Mouse (Mus musculus): ENCODE measurements around the gene Cer1. TPM values are rescaled to one million over a fixed set of nuclear protein-coding genes. Genes with fewer than 3 reads are reported as not detected.
A peak's percentile ranks its signal among the peaks of the same experiment; 100 is the strongest.

Cer1 gene
- total and polyA plus RNA-seq, 3 experiments: not detected

DNA sequence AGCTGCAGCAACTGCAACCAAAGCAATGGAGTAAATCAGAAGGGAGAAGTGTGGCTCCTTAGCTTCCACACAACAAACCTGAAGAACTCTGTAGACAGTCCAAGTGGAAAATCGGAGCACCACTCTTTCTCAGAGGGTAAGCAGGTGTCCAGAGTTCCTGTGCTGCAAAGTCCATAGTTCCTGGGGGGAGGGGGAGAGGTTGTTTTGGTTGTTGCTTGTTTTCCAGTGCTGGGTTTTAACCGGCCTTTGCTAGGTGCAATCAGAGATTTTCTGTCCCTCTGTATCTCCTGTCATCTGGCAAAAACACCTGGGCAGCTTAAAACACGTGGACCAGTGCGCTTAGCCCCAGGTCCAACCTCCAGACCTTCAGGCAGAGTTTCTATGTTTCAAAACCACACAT, 10.2 kb downstream of the Cer1 start:
- DNase-seq: no peak

DNA sequence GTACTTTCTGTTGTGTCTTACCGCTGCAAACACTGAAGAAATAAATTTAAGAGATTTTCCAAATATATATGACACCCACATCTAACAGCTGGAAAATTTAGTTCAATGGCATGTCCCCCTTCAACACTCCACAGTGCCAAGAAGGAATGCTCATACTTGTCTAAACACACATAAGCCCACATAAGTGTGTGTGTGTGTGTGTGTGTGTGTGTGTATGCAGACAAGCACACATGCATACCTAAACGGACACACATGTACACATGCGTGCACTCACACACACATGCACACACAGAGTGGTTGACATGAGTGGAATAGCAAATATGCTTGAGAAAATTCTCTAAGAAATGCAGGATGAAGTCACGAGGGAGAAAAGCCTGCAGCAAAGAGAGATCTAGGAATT, 12.4 kb downstream of the Cer1 start:
- no peak for DNase-seq

- DNase-seq: no peak
These were observed 12.8 kb downstream of the Cer1 start for GRCm38 (mm10) chr4:82872121-82872520.

DNA sequence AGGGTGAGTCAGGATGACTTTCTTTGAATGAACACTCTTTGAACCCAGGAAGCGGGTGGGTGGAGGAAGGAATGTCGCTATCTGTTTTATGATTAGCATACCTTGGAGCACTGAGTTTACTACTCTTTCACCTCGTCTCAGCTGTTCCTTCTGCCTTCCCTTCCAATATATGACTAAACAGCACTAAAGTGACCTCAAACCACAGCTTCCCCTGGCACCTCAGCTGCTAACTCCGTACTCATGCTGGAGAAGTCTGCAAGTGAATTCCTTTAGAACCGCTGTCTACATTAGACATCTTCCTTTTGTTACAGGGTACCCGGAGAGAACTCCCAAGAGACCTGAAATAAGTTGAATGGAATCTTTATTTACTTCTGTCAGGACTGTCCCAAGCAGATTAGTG, 14.0 kb downstream of the Cer1 start:
- no peak for DNase-seq

DNA sequence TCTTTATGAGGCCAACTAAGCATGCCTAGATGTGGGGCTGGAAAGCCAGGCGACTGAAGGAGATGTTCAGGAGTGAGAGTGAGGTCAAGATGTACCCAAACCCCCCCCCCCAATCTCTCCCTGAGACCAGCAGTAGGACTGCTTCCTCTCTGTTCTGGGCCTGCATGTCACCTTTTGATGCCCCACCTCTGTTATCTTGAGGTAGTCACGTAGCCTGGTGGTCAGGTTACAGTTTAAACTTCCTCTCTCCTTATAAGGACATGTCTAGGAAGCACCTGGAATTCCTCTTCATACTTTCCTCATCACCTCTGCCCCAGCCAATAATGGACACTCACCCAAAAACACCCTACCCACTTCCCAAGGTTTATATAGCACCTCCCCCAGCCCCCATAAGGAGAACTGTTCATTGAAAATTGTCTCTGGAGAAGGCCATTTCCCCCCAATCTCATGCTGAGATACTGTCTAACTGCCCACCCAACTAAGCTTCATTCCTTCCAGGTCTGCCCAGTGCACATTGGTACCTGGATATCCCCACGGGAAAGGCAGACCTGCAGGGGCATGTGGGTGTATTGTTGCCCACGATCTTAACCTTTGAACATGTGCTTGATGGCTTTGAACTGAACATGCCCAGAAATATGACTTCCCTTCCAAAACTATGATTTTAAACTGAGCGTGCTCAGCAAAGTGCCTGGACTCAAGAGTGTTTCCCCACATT, 17.1 kb downstream of the Cer1 start:
- no peak for DNase-seq

DNA sequence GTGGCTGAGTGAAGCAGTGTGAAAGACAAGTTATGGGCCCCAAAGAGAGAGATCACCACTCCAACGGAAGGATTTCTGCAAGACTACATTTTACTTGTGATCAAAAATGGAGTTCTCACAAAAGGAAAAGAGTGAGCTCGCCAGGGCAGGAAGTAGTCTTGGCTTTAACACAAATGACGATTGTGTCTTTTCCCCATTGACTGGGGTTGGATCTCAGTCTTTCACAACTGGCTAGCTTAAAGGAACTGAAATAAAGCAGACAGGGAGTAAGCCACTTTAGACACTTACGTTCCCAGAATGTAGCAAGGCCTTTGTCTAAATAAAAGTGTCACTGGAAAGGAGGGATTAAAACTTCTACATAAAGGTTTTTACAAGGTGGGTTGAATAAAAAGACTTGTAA, 17.8 kb downstream of the Cer1 start:
- DNase-seq: no peak

DNA sequence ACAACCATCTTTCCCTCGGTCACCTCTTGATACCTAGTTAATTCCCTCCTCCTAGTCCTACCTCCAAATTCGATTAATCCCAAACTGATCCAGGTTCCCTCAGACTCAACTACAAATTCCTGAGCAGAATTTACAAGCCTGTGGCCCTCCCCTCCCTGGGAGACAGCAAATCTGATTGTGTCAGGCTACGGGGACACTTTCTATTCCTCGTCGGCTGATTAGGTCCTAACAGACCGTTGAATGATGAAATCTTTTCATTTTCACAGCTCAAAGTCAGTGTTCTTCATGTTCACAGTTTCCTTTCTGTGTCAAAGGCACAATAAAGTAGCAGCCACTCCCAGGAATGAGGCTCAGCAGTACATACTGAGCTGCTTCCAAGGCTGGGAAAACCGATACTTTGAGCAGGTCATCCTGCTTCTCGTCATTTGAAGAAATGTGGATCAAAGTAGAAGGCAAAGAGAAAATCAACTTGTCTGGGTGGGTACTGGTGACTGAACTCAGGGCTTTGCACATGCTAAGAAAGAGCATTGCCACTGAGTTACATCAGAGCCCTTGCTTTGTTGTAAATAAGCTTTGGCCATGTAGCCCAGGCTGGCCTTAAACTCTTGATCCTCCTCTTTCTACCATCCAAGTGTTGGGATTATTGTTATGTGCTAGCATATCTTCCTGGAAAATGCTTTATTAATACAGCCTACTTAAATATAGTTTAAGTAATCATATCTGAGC, 19.8 kb downstream of the Cer1 start:
- DNase-seq: no peak

- DNase-seq: no peak
These were observed 21.6 kb downstream of the Cer1 start for GRCm38 (mm10) chr4:82863316-82863715.

GRCm38 (mm10) chr4:82861451-82861850, 23.5 kb downstream of the Cer1 start:
- no peak for DNase-seq

DNA sequence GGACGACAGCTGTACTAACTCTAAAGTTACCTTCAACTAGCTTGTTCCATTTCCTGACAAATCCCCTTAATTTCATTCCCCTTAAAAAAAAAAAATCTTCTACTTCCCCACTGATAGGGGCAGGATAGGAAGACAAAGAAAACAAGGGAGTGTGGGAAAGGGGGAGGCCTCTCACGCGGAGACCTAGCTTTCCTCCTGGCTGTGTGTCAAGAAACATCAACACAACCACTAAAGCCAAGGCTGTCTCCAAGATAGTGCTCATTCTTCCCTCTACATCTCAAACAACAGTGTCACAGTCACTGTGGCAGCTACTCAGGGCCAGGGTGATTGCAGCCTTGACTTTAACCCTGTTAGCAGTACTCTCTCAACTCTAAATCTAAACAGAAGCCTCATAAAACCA, 24.4 kb downstream of the Cer1 start:
- peak; percentile 26 for DNase-seq

GRCm38 (mm10) chr4:82859131-82860125, 25.5 kb downstream of the Cer1 start, which contains the start of gene Zdhhc21:
Gene Zdhhc21 (minus strand): TSS chr4:82859958.
- DNase-seq: peak; percentile 91

DNA sequence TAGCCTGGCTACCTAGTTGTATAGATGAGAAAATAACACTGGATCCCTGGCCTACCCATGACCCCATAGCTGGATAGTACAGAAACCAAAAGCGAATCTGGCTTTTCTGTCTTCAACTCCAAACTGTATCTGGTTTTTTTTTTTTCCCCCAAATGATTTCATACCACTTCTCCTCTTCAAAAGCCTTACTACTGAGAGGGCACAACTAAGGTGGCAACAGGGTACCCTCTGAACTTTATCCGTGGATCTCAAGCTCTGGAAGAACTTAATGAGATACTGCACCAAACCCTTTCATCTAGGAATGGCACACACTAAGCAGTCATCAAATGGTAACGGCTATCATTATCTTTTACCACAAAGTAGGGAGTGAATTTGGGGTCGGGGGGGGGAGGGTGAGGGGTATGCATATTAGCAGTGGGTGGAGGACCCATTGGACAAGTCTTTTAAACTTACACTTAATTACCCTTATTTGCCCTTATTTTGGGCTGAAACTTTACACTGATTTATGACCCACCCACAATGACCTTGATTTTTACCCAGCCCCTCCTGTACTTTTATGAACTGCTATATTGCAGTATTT, 26.4 kb downstream of the Cer1 start:
- no peak for DNase-seq

DNA sequence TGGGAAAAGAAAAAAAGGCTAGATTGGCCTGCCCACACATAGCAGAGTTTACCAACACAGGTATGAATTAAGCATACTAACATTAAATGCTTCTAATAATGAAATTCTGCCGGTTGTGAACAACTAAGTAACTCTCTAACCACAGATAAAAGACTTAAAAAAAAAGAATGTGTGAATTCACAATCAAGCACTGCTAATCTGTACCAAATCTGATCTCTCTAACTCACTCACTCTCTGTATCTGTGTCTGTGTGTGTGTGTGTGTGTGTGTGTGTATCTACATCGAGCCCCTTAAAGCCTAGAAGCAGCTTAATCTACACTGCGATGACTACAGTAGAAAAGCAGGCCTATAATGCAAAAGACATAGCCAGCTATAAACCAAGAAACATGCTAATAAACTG, 28.0 kb downstream of the Cer1 start:
- DNase-seq: no peak

GRCm38 (mm10) chr4:82853809-82854208, 31.1 kb downstream of the Cer1 start:
- no peak for DNase-seq

- peak; percentile 63 for DNase-seq
These were observed 36.3 kb downstream of the Cer1 start for GRCm38 (mm10) chr4:82848552-82849234.

DNA sequence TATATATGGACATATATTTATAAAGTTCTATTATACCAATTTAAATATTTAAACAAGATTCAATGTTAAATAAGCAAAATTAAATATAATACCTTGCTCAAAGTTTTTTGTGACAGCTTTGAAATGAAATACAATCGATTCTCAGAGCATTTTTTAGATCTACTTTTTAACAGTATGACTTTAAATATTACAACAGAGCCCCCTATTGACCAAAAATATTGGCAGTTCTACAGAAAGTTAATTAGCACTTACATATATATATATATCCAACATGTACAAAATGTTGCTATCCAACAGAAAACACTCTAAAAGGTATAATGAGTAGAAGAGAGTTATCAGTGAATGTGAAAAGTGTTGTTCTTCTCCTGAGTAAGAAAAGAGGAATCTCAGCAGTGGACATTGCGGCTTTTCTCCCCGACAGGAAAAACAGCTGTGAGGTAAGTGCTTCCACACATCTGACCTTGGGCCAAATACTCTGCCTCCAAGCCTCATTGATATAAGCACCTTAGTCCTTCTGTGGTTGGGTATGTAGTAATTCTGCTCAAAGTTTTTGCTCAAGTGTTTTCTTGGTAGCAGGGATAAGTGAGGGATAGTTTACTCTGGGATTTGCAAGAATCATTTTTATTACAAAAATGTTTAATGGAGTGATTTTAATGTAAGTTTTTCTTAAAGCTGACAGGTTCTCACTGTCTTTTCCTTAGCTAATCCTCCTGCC, 47.3 kb downstream of the Cer1 start:
- DNase-seq: no peak
